Mouse (Mus musculus) liver, adult 2 months (tissue): ENCODE data around the gene Raph1.

Experiments used
- CTCF ChIP-seq: fragments of 200-500 bp; IDR thresholded peaks from 2 replicates; pipeline ENCODE4 v1.5.1; 2011; ENCODE audit warnings: low read depth, low read length, control low read depth
- POLR2A ChIP-seq: fragments of 200-500 bp; IDR thresholded peaks from 2 replicates; pipeline ENCODE4 v1.6.1; 2011; ENCODE audit warnings: low read length, control low read depth; ENCODE audit not compliant: insufficient read depth; ENCODE audit errors: extremely low read depth

- TF ChIP-seq POLR2A (no peak), CTCF (no peak)
These were observed 56.3 kb downstream of the Raph1 start for GRCm38 (mm10) chr1:60510584-60510983.
